Mouse (Mus musculus) ES-Bruce4 (cell line): ENCODE results near the gene Adamtsl5. TPM values are rescaled to one million over a fixed set of nuclear protein-coding genes. Genes with fewer than 3 reads are reported as not detected.

Experiments used
- H3K27ac ChIP-seq: 2 replicates; pipeline ENCODE4 v1.5.1; 2012; ENCODE audit warnings: low read length, inconsistent platforms; ENCODE audit not compliant: insufficient read depth
- H3K27me3 ChIP-seq: 2 replicates; pipeline ENCODE4 v1.6.1; 2012; ENCODE audit warnings: mild to moderate bottlenecking, low read length, inconsistent platforms; ENCODE audit not compliant: control insufficient read depth, poor library complexity, insufficient read depth, severe bottlenecking
- H3K36me3 ChIP-seq: 2 replicates; pipeline ENCODE4 v1.6.1; 2012; ENCODE audit warnings: inconsistent platforms, mild to moderate bottlenecking, low read length, moderate library complexity; ENCODE audit not compliant: control insufficient read depth, poor library complexity, insufficient read depth, severe bottlenecking
- H3K4me1 ChIP-seq: one replicate; pipeline ENCODE4 v1.8.1; 2011; ENCODE audit warnings: low read length; ENCODE audit not compliant: control insufficient read depth, insufficient read depth
- H3K4me3 ChIP-seq: 2 replicates; pipeline ENCODE4 v1.5.1; 2011; ENCODE audit warnings: low read depth, mild to moderate bottlenecking, low read length
- H3K9ac ChIP-seq: 2 replicates; pipeline ENCODE4 v1.6.1; 2012; ENCODE audit warnings: low read depth, mild to moderate bottlenecking, inconsistent platforms; ENCODE audit not compliant: poor library complexity, severe bottlenecking
- H3K9me3 ChIP-seq: replicated peaks from 2 replicates; pipeline ENCODE4 v1.6.1; 2012; ENCODE audit warnings: mild to moderate bottlenecking, low read length, inconsistent platforms; ENCODE audit not compliant: control insufficient read depth, poor library complexity, insufficient read depth, severe bottlenecking
- CTCF ChIP-seq: IDR thresholded peaks from one replicate; pipeline ENCODE4 v1.8.1; 2011; ENCODE audit warnings: low read depth, low read length
- EP300 ChIP-seq: IDR thresholded peaks from 2 replicates; pipeline ENCODE4 v1.6.1; 2011; ENCODE audit warnings: low read depth, low read length; ENCODE audit not compliant: insufficient read depth
- POLR2A ChIP-seq: IDR thresholded peaks from one replicate; pipeline ENCODE4 v1.8.1; 2011; ENCODE audit warnings: low read length; ENCODE audit not compliant: insufficient read depth
- polyA plus RNA-seq: library from polyadenylated mRNA; stranded (reverse); fragments of >200 nt; gene quantifications from 2 replicates; pipeline ENCODE4 v1.2.4, GENCODE M21; 2011; ENCODE audit warnings: low read depth; ENCODE audit not compliant: missing spikeins, insufficient read depth, insufficient read length

Gene Adamtsl5
- polyA plus RNA-seq, 1 experiment: 3.8 TPM

DNA sequence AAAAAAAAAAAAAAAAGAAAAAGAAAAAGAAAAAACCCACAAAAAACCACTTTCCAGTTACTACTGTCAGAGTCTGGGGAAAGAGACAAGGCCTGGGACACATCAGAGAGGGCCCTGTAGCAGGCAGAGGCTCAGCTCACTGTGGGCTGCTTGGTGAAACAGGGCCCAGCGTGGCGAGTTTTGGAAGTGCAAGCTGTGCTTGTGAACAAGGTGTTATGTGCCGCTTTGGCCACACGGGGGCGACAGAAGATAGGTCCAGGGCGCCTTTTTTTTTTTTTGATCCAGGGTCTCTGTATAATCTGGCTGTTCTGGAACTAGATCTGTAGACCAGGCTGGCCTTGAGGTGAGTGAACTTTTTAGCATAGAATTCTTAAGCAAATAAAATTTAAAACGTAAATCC lies 27.9 kb upstream of the Adamtsl5 start:
- H3K4me1 ChIP-seq: peaks cover 4% of the 10 kb centered on the region
- no peak for TF ChIP-seq EP300
- peak; percentile 83 for TF ChIP-seq CTCF
- no peaks in the 10 kb centered on the region for H3K27me3 ChIP-seq
- no peaks in the 10 kb centered on the region for H3K36me3 ChIP-seq
- no peaks in the 10 kb centered on the region for H3K9me3 ChIP-seq
- H3K27ac ChIP-seq: no peak overlapping the region
- H3K4me3 ChIP-seq: no peak overlapping the region
- H3K9ac ChIP-seq: no peak overlapping the region

DNA sequence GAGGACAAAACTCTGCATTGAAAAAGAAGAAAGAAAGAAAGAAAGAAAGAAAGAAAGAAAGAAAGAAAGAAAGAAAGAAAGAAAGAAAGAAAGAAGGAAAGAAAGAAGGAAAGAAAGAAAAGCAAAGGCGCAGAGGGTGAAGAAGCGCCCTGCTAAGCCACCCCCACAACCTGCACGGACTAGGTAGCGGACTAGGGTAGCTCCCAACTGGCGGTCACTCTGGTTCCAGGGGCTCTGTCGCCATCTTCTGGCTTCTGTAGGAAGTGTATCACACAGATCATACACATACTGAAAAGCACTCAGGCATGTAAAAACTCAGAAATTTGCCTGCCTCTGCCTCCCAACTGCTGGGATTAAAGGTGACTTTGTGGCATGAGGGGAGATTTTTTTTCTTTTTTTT lies 25.9 kb upstream of the Adamtsl5 start:
- Histone ChIP-seq H3K4me3 (no peak overlapping the region), H3K4me1 (peaks cover 4% of the 10 kb centered on the region), H3K9ac (no peak overlapping the region), H3K27ac (no peak overlapping the region), H3K9me3 (no peaks in the 10 kb centered on the region), H3K36me3 (no peaks in the 10 kb centered on the region), H3K27me3 (no peaks in the 10 kb centered on the region)
- TF ChIP-seq EP300: 0 out of 2 replicates have a peak, but pooled peaks have one; percentile 10
- peak; percentile 75 for TF ChIP-seq CTCF
- no peak for TF ChIP-seq POLR2A

DNA sequence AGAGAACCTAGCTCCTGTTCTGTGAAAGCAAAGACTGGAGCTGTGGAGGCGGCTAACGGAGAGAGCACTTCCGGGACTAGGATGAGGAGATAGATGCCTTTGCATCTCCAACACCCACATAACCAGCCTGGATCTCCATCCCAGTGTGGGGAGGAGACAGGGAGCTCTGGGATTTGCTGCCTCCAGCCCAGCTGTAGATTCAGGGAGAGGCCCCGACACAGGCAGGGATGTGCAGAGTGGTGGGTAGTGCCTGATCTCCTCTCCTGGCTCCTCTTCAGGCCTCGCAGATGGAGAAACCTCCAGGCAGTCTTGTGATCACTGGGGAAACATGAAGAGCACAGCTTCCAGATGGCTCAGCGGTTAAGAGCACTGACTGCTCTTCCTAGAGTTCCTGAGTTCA lies 24.5 kb upstream of the Adamtsl5 start:
- H3K27me3 ChIP-seq: no peaks in the 10 kb centered on the region
- H3K27ac ChIP-seq: no peak overlapping the region
- no peak overlapping the region for H3K9ac ChIP-seq
- no peaks in the 10 kb centered on the region for H3K36me3 ChIP-seq
- peaks cover 4% of the 10 kb centered on the region for H3K4me1 ChIP-seq
- no peak overlapping the region for H3K4me3 ChIP-seq
- no peaks in the 10 kb centered on the region for H3K9me3 ChIP-seq
- no peak for TF ChIP-seq CTCF

DNA sequence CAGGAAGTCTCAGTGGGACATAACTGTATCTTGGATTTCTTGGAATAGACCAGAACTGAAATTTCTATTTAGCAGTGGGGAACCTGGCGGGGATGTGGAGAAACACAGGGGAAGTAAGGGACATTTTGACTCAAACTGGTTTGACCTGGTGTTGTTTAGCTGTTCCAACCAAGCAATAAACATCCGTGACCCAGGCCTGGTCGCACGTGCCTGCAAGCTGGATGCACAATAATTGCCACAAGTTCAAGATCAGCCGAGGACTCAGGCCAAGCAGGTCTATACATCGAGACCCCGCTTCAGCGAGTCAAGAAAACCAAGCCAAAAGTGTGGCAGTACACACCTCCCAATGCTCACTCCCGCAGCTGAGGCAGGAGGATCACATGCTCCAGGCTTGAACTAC lies 23.8 kb upstream of the Adamtsl5 start:
- Histone ChIP-seq H3K9me3 (no peaks in the 10 kb centered on the region), H3K4me3 (no peak overlapping the region), H3K27ac (no peak overlapping the region), H3K4me1 (peaks cover 6% of the 10 kb centered on the region), H3K36me3 (no peaks in the 10 kb centered on the region), H3K9ac (no peak overlapping the region), H3K27me3 (no peaks in the 10 kb centered on the region)
- no peak for TF ChIP-seq EP300
- no peak for TF ChIP-seq CTCF
- TF ChIP-seq POLR2A: no peak

DNA sequence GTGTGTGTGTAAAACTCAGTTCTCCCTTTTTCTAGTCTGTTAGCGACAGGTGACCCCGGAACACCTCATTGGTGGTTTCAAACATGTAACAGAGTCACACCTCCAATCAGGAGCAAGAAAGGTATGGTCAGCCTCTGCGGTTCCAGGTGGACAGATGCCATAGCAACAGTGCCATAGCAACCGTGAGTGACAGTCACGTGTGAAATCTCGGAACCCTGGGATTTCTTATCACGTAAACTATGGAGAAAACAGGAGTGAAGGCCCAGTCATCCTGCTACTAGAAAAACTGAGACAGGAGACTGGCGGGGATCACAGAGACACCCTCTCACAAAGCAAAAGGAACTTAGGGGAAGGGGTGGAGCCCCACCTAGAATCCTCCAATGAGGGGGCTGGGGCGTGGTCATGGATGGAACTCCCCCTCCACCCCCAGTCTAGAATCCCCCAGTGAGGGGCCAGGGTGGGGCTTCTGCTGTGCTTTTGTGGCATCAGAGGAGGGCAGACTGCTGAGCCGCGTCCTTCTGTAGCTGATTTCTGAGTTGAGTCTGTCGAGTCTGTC lies 23.3 kb upstream of the Adamtsl5 start:
- H3K4me3 ChIP-seq: peak overlapping the region; percentile 64
- no peaks in the 10 kb centered on the region for H3K9me3 ChIP-seq
- no peaks in the 10 kb centered on the region for H3K36me3 ChIP-seq
- H3K9ac ChIP-seq: no peak overlapping the region
- H3K27me3 ChIP-seq: no peaks in the 10 kb centered on the region
- no peak for TF ChIP-seq CTCF
- no peak overlapping the region for H3K27ac ChIP-seq
- peaks cover 7% of the 10 kb centered on the region for H3K4me1 ChIP-seq

DNA sequence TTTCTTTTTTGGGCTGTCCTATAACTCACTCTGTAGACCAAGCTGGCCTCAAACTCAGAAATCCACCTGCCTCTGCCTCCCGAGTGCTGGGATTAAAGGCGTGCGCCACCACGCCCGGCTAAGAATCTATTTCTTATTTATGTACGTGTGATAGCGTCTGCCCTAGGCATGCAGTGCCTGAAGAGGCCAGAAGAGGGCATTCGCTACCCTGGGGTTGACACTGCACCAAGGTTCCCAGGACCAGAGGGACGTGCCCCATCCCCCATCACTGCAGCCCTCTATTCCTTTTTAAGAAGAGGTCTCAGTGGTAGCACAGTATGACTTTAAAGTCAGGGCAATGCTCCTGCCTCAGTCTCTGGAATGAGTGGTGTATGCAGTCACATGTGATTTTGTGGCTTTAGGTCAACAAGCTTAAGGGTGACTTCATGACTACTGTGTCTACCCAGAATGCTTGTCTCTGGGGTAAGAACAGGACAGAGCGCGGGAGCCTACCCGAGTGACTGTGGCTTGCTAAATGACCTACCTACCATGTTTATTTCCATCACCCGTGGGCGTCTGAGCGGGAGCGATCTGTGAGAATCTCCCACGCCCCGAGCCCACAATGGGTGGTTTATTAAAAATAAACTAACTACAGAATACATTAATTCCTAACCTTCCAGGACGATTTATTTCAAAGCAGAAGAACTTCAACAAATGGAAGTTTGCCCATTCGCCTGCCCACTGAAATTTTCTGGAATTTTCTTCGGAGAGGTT lies 22.0 kb upstream of the Adamtsl5 start:
- TF ChIP-seq POLR2A: no peak
- TF ChIP-seq CTCF: peak; percentile 57
- no peak for TF ChIP-seq EP300
- H3K27ac ChIP-seq: no peak overlapping the region
- no peaks in the 10 kb centered on the region for H3K9me3 ChIP-seq
- no peak overlapping the region for H3K9ac ChIP-seq
- H3K4me1 ChIP-seq: peaks cover 7% of the 10 kb centered on the region
- no peaks in the 10 kb centered on the region for H3K36me3 ChIP-seq
- no peak overlapping the region for H3K4me3 ChIP-seq
- H3K27me3 ChIP-seq: no peaks in the 10 kb centered on the region
